Mouse (Mus musculus) hindbrain, embryonic 13.5 days (tissue): ENCODE data around the gene Wnt10a. TPM values are rescaled to one million over a fixed set of nuclear protein-coding genes. Genes with fewer than 3 reads are reported as not detected.
"Not testable (repeated sequence)": the region's sequence is repeated elsewhere in the genome, so short reads cannot be mapped to it uniquely, and the experiment has no call there.

ENCODE experiments used
- ATAC-seq: fragments of 200-750 bp; cut with Nextera tagmentation; 2 replicates; pipeline ENCODE4 v1.8.0; 2017; ENCODE audit warnings: moderate TSS enrichment; ENCODE audit not compliant: low FRiP score
- H3K27ac ChIP-seq: fragments of 300-500 bp; sonication (generic); 2 replicates; pipeline ENCODE4 v1.5.1; 2015; ENCODE audit warnings: inconsistent platforms, mild to moderate bottlenecking, moderate library complexity
- H3K27me3 ChIP-seq: fragments of 300-500 bp; sonication (generic); 2 replicates; pipeline ENCODE4 v1.6.1; 2015; ENCODE audit warnings: mild to moderate bottlenecking, inconsistent platforms
- H3K36me3 ChIP-seq: fragments of 300-500 bp; sonication (generic); 2 replicates; pipeline ENCODE4 v1.6.1; 2015; ENCODE audit warnings: mild to moderate bottlenecking, inconsistent platforms
- H3K4me1 ChIP-seq: fragments of 300-500 bp; sonication (generic); replicated peaks from 2 replicates; pipeline ENCODE4 v1.6.1; 2015; ENCODE audit warnings: inconsistent platforms
- H3K4me2 ChIP-seq: fragments of 300-500 bp; sonication (generic); 2 replicates; pipeline ENCODE4 v1.6.1; 2015; ENCODE audit warnings: inconsistent platforms, mild to moderate bottlenecking, moderate library complexity
- H3K4me3 ChIP-seq: fragments of 300-500 bp; sonication (generic); 2 replicates; pipeline ENCODE4 v1.5.1; 2015; ENCODE audit warnings: mild to moderate bottlenecking, inconsistent platforms
- H3K9ac ChIP-seq: fragments of 300-500 bp; sonication (generic); 2 replicates; pipeline ENCODE4 v1.6.1; 2015; ENCODE audit warnings: mild to moderate bottlenecking, inconsistent platforms
- H3K9me3 ChIP-seq: fragments of 300-500 bp; sonication (generic); 2 replicates; pipeline ENCODE4 v1.6.1; 2016; ENCODE audit warnings: inconsistent platforms
- WGBS: fragments of 180-500 bp; shearing (Covaris S2); methylation state at CpG from one replicate; pipeline ENCODE4 v1.1.7; 2015; 5-methylcytosine and 5-hydroxymethylcytosine counted together
- polyA plus RNA-seq: library from polyadenylated mRNA; unstranded; fragments of >200 nt; fragmentation: Nextera tagmentation; extraction: Ambion mirVana; gene quantifications from 2 replicates; pipeline ENCODE4 v1.2.1, GENCODE M21; 2015

The Wnt10a gene
- polyA plus RNA-seq, 1 experiment from 2014 or later: 0.19 TPM

- under 1% methylated on average over 35 of the region's 38 CpGs for WGBS
- Histone ChIP-seq H3K4me2 (peak overlapping the region; percentile 66), H3K9me3 (no peaks in the 10 kb centered on the region), H3K4me3 (peak overlapping the region; percentile 36), H3K9ac (peak overlapping the region; percentile 63), H3K4me1 (peaks cover 60% of the 10 kb centered on the region), H3K36me3 (no peaks in the 10 kb centered on the region), H3K27ac (peak overlapping the region; percentile 44; the same call in 1 of the 2 replicates), H3K27me3 (peaks cover 80% of the 10 kb centered on the region)
- ATAC-seq: peak; percentile 56
These were observed 15.3 kb downstream of the Wnt10a start for GRCm38 (mm10) chr1:74806360-74807311.

DNA sequence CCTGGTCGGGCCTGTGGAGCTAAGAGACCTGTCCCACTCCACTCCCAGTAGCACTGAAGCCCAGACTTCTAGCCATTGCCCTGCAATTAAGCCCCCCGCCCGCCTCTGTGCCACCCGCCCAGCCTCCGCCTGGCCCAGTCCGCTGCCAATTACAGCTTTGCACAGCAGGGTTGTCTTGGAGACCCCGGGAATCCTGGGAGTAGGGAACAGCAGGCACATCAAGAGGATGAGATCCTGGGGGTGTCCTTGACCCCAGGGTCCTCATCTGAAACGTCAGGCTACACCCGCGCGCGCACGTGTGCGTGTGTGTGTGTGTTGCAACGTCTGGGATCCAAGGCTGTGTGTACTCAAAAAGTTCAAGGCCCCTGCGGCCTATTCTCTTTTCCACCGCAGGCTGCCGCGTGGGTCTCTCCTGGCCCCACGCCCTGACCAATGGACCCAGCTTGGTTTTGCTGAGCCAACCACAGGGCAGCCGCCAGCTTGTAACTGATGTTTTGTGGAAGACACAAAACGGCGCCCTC lies 16.3 kb downstream of the Wnt10a start:
- peak; percentile 14 for ATAC-seq
- H3K9ac ChIP-seq: peak overlapping the region; percentile 63
- H3K27me3 ChIP-seq: peaks cover 77% of the 10 kb centered on the region
- no peak overlapping the region for H3K27ac ChIP-seq
- no peaks in the 10 kb centered on the region for H3K9me3 ChIP-seq
- peaks cover 56% of the 10 kb centered on the region for H3K4me1 ChIP-seq
- WGBS: 2% methylated on average over 23 of the region's 23 CpGs
- H3K36me3 ChIP-seq: no peaks in the 10 kb centered on the region
- peak overlapping the region; percentile 36 for H3K4me3 ChIP-seq
- H3K4me2 ChIP-seq: peak overlapping the region; percentile 66

DNA sequence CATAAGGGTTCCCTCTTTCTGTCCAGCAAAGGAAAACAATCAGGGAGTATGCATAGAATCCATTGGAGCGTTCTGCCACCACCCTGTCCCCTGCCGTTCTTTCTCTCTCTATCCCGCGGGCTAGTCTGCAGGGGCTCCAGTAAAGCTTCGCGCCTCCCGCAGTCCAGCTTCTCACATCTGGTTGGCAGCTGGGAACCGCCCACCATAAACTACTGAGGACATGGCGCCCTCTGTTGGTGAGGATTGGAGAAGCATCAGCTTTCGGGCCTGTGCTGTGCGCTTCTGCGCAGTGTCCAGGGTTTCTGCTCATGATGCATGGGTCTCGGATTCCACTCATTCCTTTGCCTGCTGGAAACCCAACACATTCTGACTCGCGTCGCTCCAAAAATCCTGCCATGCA lies 16.8 kb downstream of the Wnt10a start:
- peak overlapping the region; percentile 66 for H3K4me2 ChIP-seq
- ATAC-seq: peak; percentile 64
- peaks cover 51% of the 10 kb centered on the region for H3K4me1 ChIP-seq
- no peak overlapping the region for H3K27ac ChIP-seq
- peak overlapping the region; percentile 36 for H3K4me3 ChIP-seq
- H3K36me3 ChIP-seq: no peaks in the 10 kb centered on the region
- no peaks in the 10 kb centered on the region for H3K9me3 ChIP-seq
- WGBS: under 1% methylated on average over 16 of the region's 16 CpGs
- peaks cover 74% of the 10 kb centered on the region for H3K27me3 ChIP-seq
- H3K9ac ChIP-seq: peak overlapping the region; percentile 53; the same call in 1 of the 2 replicates

- no peak overlapping the region for H3K27ac ChIP-seq
- H3K9ac ChIP-seq: no peak overlapping the region
- no peak overlapping the region for H3K4me3 ChIP-seq
- no peak overlapping the region for H3K4me2 ChIP-seq
- H3K9me3 ChIP-seq: no peaks in the 10 kb centered on the region
- peaks cover 71% of the 10 kb centered on the region for H3K27me3 ChIP-seq
- no peak for ATAC-seq
- no peaks in the 10 kb centered on the region for H3K36me3 ChIP-seq
- WGBS: 59% methylated on average over 10 of the region's 10 CpGs
- H3K4me1 ChIP-seq: peaks cover 42% of the 10 kb centered on the region
These were observed 17.7 kb downstream of the Wnt10a start for GRCm38 (mm10) chr1:74809007-74809406.

DNA sequence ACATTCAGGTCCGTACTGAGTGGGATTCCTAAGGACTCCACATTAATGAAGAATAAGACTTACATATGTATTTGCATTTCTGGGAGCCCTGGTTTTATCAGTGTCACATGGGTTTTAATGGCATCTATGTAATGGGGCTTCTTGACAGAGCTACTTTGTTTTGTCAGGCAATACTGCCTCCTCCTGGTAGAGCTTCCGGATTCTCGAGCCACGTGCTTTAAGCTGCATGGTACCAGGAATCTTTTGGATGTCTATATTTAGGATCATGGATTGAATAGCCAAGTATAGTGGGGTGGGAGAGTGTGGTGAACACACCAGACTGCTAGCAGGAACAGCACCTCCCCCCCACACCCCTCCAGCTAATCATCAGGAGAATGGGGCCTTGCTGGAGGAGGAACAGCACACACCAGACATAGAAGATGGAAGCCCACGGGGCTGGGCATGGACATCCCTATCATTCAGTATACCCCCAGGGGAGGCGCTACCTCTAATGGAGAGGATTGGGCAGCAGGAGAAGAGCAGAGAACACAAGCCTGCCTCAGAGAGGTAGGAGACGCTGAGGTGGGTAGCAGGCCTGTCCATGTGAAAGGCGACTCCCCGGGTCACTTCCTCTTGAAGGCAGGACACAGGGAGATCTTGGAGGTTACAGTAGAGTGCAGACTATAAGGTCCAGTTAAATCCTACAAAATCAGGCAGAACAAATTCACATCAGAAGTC lies 23.8 kb downstream of the Wnt10a start:
- H3K4me1 ChIP-seq: peaks cover 8% of the 10 kb centered on the region
- WGBS: 74% methylated on average over 9 of the region's 9 CpGs
- no peaks in the 10 kb centered on the region for H3K9me3 ChIP-seq
- no peak overlapping the region for H3K4me2 ChIP-seq
- H3K27me3 ChIP-seq: peaks cover 22% of the 10 kb centered on the region
- no peak for ATAC-seq
- H3K4me3 ChIP-seq: no peak overlapping the region
- H3K36me3 ChIP-seq: no peaks in the 10 kb centered on the region
- no peak overlapping the region for H3K27ac ChIP-seq
- H3K9ac ChIP-seq: no peak overlapping the region

- H3K27ac ChIP-seq: not testable (repeated sequence)
These were observed 24.6 kb downstream of the Wnt10a start for GRCm38 (mm10) chr1:74815965-74816364.

GRCm38 (mm10) chr1:74816612-74817199 lies 25.4 kb downstream of the Wnt10a start:
- Histone ChIP-seq H3K4me3 (peak overlapping the region; percentile 67), H3K36me3 (no peaks in the 10 kb centered on the region), H3K9me3 (no peaks in the 10 kb centered on the region), H3K4me1 (peaks cover 8% of the 10 kb centered on the region), H3K4me2 (peak overlapping the region; percentile 63), H3K9ac (peak overlapping the region; percentile 82), H3K27ac (peak overlapping the region; percentile 93), H3K27me3 (peaks cover 15% of the 10 kb centered on the region)
- peak; percentile 81 for ATAC-seq
- 6% methylated on average over 38 of the region's 38 CpGs for WGBS

More at GRCm38 (mm10) chr1:74815965-74816364, 24.6 kb downstream of the Wnt10a start:
- WGBS: 92% methylated on average over 6 of the region's 6 CpGs
- H3K4me2 ChIP-seq, H3K4me1 ChIP-seq, H3K9ac ChIP-seq, H3K9me3 ChIP-seq, H3K36me3 ChIP-seq, ATAC-seq, H3K4me3 ChIP-seq: not testable (repeated sequence)
- H3K27me3 ChIP-seq: peaks cover 21% of the 10 kb centered on the region

- ATAC-seq: peak; percentile 37
- peak overlapping the region; percentile 63 for H3K4me2 ChIP-seq
- 12% methylated on average over 14 of the region's 14 CpGs for WGBS
- H3K27me3 ChIP-seq: peaks cover 10% of the 10 kb centered on the region; the same call in 1 of the 2 replicates
- no peaks in the 10 kb centered on the region for H3K36me3 ChIP-seq
- no peaks in the 10 kb centered on the region for H3K9me3 ChIP-seq
- H3K4me3 ChIP-seq: peak overlapping the region; percentile 67
- H3K4me1 ChIP-seq: peaks cover 8% of the 10 kb centered on the region
- peak overlapping the region; percentile 93 for H3K27ac ChIP-seq
- peak overlapping the region; percentile 82 for H3K9ac ChIP-seq
These were observed 25.9 kb downstream of the Wnt10a start for GRCm38 (mm10) chr1:74817219-74817618.

- no peaks in the 10 kb centered on the region for H3K36me3 ChIP-seq
- no peak overlapping the region for H3K27ac ChIP-seq
- ATAC-seq: no peak
- H3K4me3 ChIP-seq: no peak overlapping the region
- no peaks in the 10 kb centered on the region for H3K9me3 ChIP-seq
- H3K4me2 ChIP-seq: no peak overlapping the region
- 97% methylated on average over 1 of the region's 1 CpGs for WGBS
- H3K9ac ChIP-seq: no peak overlapping the region
- peaks cover 8% of the 10 kb centered on the region for H3K4me1 ChIP-seq
- H3K27me3 ChIP-seq: 0 out of 2 replicates have a peak, but pooled peaks cover 3% of the 10 kb centered on the region
These were observed 27.2 kb downstream of the Wnt10a start for GRCm38 (mm10) chr1:74818509-74818908.

- not testable (repeated sequence) for H3K27me3 ChIP-seq, H3K4me1 ChIP-seq, H3K4me3 ChIP-seq, ATAC-seq, H3K36me3 ChIP-seq, H3K4me2 ChIP-seq, H3K27ac ChIP-seq, H3K9me3 ChIP-seq, H3K9ac ChIP-seq
- WGBS: 94% methylated on average over 4 of the region's 4 CpGs
These were observed 32.3 kb downstream of the Wnt10a start for GRCm38 (mm10) chr1:74823598-74823997.

GRCm38 (mm10) chr1:74824518-74825302 lies 33.4 kb downstream of the Wnt10a start:
- Histone ChIP-seq H3K4me1 (peaks cover 9% of the 10 kb centered on the region), H3K9me3 (no peaks in the 10 kb centered on the region), H3K36me3 (no peaks in the 10 kb centered on the region), H3K4me2 (no peak overlapping the region), H3K4me3 (no peak overlapping the region), H3K9ac (no peak overlapping the region), H3K27me3 (no peaks in the 10 kb centered on the region), H3K27ac (0 out of 2 replicates have a peak overlapping the region, but pooled peaks have one; percentile 32)
- 5% methylated on average over 14 of the region's 14 CpGs for WGBS
- no peak for ATAC-seq
